Mouse (Mus musculus) cerebellum, adult 2 months (tissue): ENCODE results near the gene Wbp1l.

Source experiments
- CTCF ChIP-seq: fragments of 200-500 bp; IDR thresholded peaks from 2 replicates; pipeline ENCODE4 v1.5.1; 2011; ENCODE audit warnings: low read depth, mild to moderate bottlenecking, control low read depth, low read length, moderate library complexity, borderline replicate concordance; ENCODE audit not compliant: insufficient read depth
- POLR2A ChIP-seq: fragments of 200-500 bp; IDR thresholded peaks from 2 replicates; pipeline ENCODE4 v1.6.1; 2011; ENCODE audit warnings: low read length, control low read depth, borderline replicate concordance; ENCODE audit not compliant: insufficient read depth

DNA sequence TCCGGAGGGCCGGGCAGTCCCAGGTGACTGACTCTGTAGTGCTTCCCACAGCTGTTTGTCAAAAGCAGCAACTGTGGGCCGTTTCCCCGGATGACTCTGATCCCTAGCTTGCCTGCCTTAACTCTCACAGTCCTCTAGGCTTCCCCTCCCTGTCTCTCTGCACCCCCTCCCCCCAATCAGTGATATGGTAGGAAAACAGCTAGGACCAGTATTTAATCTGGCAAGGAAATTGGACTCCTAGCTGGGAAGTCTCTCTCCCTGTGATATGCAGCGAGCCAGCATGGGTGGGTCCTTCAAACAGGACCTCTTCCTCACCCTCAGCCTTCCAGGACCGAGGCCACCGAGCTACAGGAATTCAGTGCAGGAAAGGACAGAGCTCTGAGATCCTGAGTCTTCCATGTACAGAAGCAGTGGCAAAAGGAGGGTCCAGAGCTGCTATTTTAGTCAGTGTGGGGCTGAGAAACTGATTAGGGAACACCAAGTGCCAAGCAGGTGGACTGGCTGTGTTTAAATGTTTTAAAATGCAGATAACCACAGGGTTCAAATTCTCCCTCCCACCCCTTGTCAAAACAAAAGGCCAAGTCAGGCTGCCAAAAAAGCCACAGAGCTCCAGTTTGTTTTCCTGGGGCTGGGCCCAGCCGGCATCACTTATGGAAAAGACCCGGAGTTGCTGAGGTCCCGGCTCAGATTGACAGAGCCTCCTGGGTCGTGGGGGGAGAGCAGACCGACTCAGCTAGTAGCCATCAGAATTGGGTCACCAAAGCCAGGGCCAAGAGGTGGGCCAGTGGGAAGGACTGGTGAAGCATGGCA is 46.1 kb downstream of the Wbp1l start:
- TF ChIP-seq POLR2A: no peak
- no peak for TF ChIP-seq CTCF
